ENCODE assay signal across 10 mouse cellular contexts in genomic region chr3:103129367-103130159, GRCm38 (mm10). TPM values are rescaled to one million over a fixed set of nuclear protein-coding genes. Genes with fewer than 3 reads are reported as not detected.
DNase-seq lines count a peak whose midpoint lies in the region; ATAC-seq and TF ChIP-seq lines count a peak whose summit lies in the region.
"Had no signal": no experiment of that assay in that cellular context is flagged by ENCODE, and none has a peak within 500 bp of the region (broad histone marks: within the 10 kb centered on the region; RNA-seq: fewer than 3 reads in every experiment).

No protein-coding gene starts in this region.

- H3K4me2 ChIP-seq in neural tube, embryonic 12.5 days (replicated peaks) = peak overlapping the region; percentile 14; the same call in 1 of the 2 replicates
- H3K4me2 ChIP-seq in limb, embryonic 15.5 days = no peak overlapping the region
- 0 out of 2 replicates have a peak overlapping the region, but pooled peaks have one; percentile 9 for H3K4me2 ChIP-seq in stomach, embryonic 16.5 days (ENCODE audit: low read depth, low read length)
- no peak overlapping the region for H3K4me2 ChIP-seq in midbrain, embryonic 16.5 days (ENCODE audit: low read length)

- peak overlapping the region; percentile 30; the same call in 1 of the 2 replicates for H3K9ac ChIP-seq in heart, adult 2 months (ENCODE audit: low read depth, low read length)
- no peak overlapping the region for H3K9ac ChIP-seq in neural tube, embryonic 12.5 days
- H3K9ac ChIP-seq in limb, embryonic 15.5 days = no peak overlapping the region
- no peak overlapping the region for H3K9ac ChIP-seq in stomach, embryonic 16.5 days (ENCODE audit: low read length)
- no peak overlapping the region for H3K9ac ChIP-seq in midbrain, embryonic 16.5 days (ENCODE audit: low read depth, low read length)

- H3K79me2 ChIP-seq in heart, adult 2 months (replicated peaks; ENCODE audit: control insufficient read depth, insufficient read depth, low read length) = no peaks in the 10 kb centered on the region

- no peak for TF ChIP-seq EP300 in heart, adult 2 months (IDR thresholded peaks at IDR 0.05; ENCODE audit: insufficient read depth, low read depth, low read length)

- H3K27me3 ChIP-seq in heart, adult 2 months (ENCODE audit: control insufficient read depth, insufficient read depth, low read length) = no peaks in the 10 kb centered on the region
- H3K27me3 ChIP-seq in neural tube, embryonic 12.5 days (replicated peaks) = peaks cover 12% of the 10 kb centered on the region
- H3K27me3 ChIP-seq in limb, embryonic 15.5 days = no peaks in the 10 kb centered on the region
- H3K27me3 ChIP-seq in stomach, embryonic 16.5 days (ENCODE audit: control insufficient read depth, insufficient read depth, low read length) = no peaks in the 10 kb centered on the region
- no peaks in the 10 kb centered on the region for H3K27me3 ChIP-seq in midbrain, embryonic 16.5 days (ENCODE audit: control insufficient read depth, insufficient read depth, low read depth, low read length)

- no peak for DNase-seq in heart, adult 2 months
- DNase-seq in heart, postnatal 4 days = no peak
- DNase-seq in neural tube, embryonic 10.5 days (ENCODE audit: extremely low spot score, low spot score) = no peak
- DNase-seq in left cerebral cortex, adult 8-10 months (ENCODE audit: low spot score in 2 of 2) = no peak
- DNase-seq: gastrocnemius, postnatal 25 days; right cerebral cortex, postnatal 14 days had no signal

- H3K9me3 ChIP-seq in neural tube, embryonic 12.5 days = no peaks in the 10 kb centered on the region
- no peaks in the 10 kb centered on the region for H3K9me3 ChIP-seq in limb, embryonic 15.5 days
- no peaks in the 10 kb centered on the region for H3K9me3 ChIP-seq in stomach, embryonic 16.5 days (replicated peaks; ENCODE audit: control insufficient read depth, low read length)
- H3K9me3 ChIP-seq in midbrain, embryonic 16.5 days (replicated peaks; ENCODE audit: control insufficient read depth, low read length, poor library complexity, severe bottlenecking) = no peaks in the 10 kb centered on the region

- 56% methylated on average over 8 of the region's 8 CpGs for WGBS in heart, adult 2 months
- WGBS in neural tube, embryonic 12.5 days = 88% methylated on average over 8 of the region's 8 CpGs
- WGBS in limb, embryonic 15.5 days = 67% methylated on average over 8 of the region's 8 CpGs
- whole genome bisulfite sequencing in stomach, embryonic 16.5 days = 69% methylated on average over 8 of the region's 8 CpGs
- WGBS in midbrain, embryonic 16.5 days = 86% methylated on average over 8 of the region's 8 CpGs

- no peak for TF ChIP-seq CTCF in heart, adult 2 months (IDR thresholded peaks at IDR 0.05)

- intact Hi-C loops in heart, adult 2 months (cut with DNase I) = no loop called here

- H3K36me3 ChIP-seq in heart, adult 2 months (ENCODE audit: control insufficient read depth, insufficient read depth, low read length) = no peaks in the 10 kb centered on the region; the same call in 1 of the 2 replicates
- no peaks in the 10 kb centered on the region for H3K36me3 ChIP-seq in neural tube, embryonic 12.5 days
- H3K36me3 ChIP-seq in limb, embryonic 15.5 days = peaks cover 14% of the 10 kb centered on the region
- no peaks in the 10 kb centered on the region for H3K36me3 ChIP-seq in stomach, embryonic 16.5 days (ENCODE audit: control insufficient read depth, insufficient read depth, low read length)
- no peaks in the 10 kb centered on the region for H3K36me3 ChIP-seq in midbrain, embryonic 16.5 days (ENCODE audit: control insufficient read depth, insufficient read depth, low read length)

- H3K4me1 ChIP-seq in heart, adult 2 months (ENCODE audit: control insufficient read depth, insufficient read depth, low read length) = peaks cover 8% of the 10 kb centered on the region
- peaks cover 22% of the 10 kb centered on the region for H3K4me1 ChIP-seq in neural tube, embryonic 12.5 days
- peaks cover 18% of the 10 kb centered on the region for H3K4me1 ChIP-seq in limb, embryonic 15.5 days
- peaks cover 26% of the 10 kb centered on the region for H3K4me1 ChIP-seq in stomach, embryonic 16.5 days (ENCODE audit: control insufficient read depth, insufficient read depth, low read length)
- H3K4me1 ChIP-seq in midbrain, embryonic 16.5 days (ENCODE audit: control insufficient read depth, insufficient read depth, low read length) = peaks cover 6% of the 10 kb centered on the region

- ATAC-seq in neural tube, embryonic 12.5 days (ENCODE audit: low FRiP score, low read depth) = no peak
- no peak for ATAC-seq in limb, embryonic 15.5 days (ENCODE audit: insufficient number of reproducible peaks, low FRiP score, low TSS enrichment, low read depth)
- peak; percentile 81 for ATAC-seq in stomach, embryonic 16.5 days (ENCODE audit: insufficient read depth, low FRiP score)
- no peak for ATAC-seq in midbrain, embryonic 16.5 days

- peak overlapping the region; percentile 10 for H3K27ac ChIP-seq in heart, adult 2 months
- no peak overlapping the region for H3K27ac ChIP-seq in neural tube, embryonic 12.5 days
- H3K27ac ChIP-seq in limb, embryonic 15.5 days = peak overlapping the region; percentile 65; the same call in 1 of the 2 replicates
- peak overlapping the region; percentile 73; the same call in 1 of the 2 replicates for H3K27ac ChIP-seq in stomach, embryonic 16.5 days (ENCODE audit: low read length)
- no peak overlapping the region for H3K27ac ChIP-seq in midbrain, embryonic 16.5 days (ENCODE audit: low read length)

- TF ChIP-seq POLR2A in heart, adult 2 months (IDR thresholded peaks at IDR 0.05; ENCODE audit: insufficient read depth, low read depth, low read length) = no peak

- no peak overlapping the region for H3K4me3 ChIP-seq in heart, adult 2 months
- no peak overlapping the region for H3K4me3 ChIP-seq in neural tube, embryonic 12.5 days
- H3K4me3 ChIP-seq in limb, embryonic 15.5 days = no peak overlapping the region
- no peak overlapping the region for H3K4me3 ChIP-seq in stomach, embryonic 16.5 days (replicated peaks; ENCODE audit: low read length)
- H3K4me3 ChIP-seq in midbrain, embryonic 16.5 days (ENCODE audit: low read depth, low read length) = no peak overlapping the region

RNA-seq across cellular contexts. Expression of gene Dennd2c, which starts 27.2 kb away (rescaled TPM):
- total RNA-seq in heart, adult 2 months (2021) = 1 to 10 TPM; 1.5 to 1.8 TPM
- polyA plus RNA-seq in heart, adult 2 months (2012; rRNA removed) = 0.61 and 1.3 TPM in 2 replicates
- 1 to 10 TPM; 3.6 to 4.3 TPM for total RNA-seq in heart, postnatal 4 days (2021)
- polyA plus RNA-seq in neural tube, embryonic 12.5 days (2016; fragmentation: Nextera tagmentation; extraction: Ambion mirVana) = 3.0 and 3.1 TPM in 2 replicates
- polyA plus RNA-seq in limb, embryonic 15.5 days (2015; fragmentation: Nextera tagmentation; extraction: Ambion mirVana) = 16.3 and 16.7 TPM in 2 replicates
- 9.9 and 11.0 TPM in 2 replicates for polyA plus RNA-seq in stomach, embryonic 16.5 days (2015; fragmentation: Nextera tagmentation; extraction: Ambion mirVana)
- polyA plus RNA-seq in midbrain, embryonic 16.5 days (2015; fragmentation: Nextera tagmentation; extraction: Ambion mirVana) = 1.2 and 1.5 TPM in 2 replicates
- under 1 TPM; 0.28 to 0.93 (median 0.48) TPM for total RNA-seq in left cerebral cortex, adult 8-10 months (2022)

RNA-seq across cellular contexts. Expression of gene Bcas2, which starts 41.9 kb away (rescaled TPM):
- total RNA-seq in heart, adult 2 months (2021) = 10 to 100 TPM; 47.8 to 51.1 TPM
- 20.4 and 35.6 TPM in 2 replicates for polyA plus RNA-seq in heart, adult 2 months (2012; rRNA removed)
- total RNA-seq in heart, postnatal 4 days (2021) = 10 to 100 TPM; 62.0 to 67.9 TPM
- polyA plus RNA-seq in neural tube, embryonic 12.5 days (2016; fragmentation: Nextera tagmentation; extraction: Ambion mirVana) = 215 and 218 TPM in 2 replicates
- polyA plus RNA-seq in limb, embryonic 15.5 days (2015; fragmentation: Nextera tagmentation; extraction: Ambion mirVana) = 180 and 186 TPM in 2 replicates
- polyA plus RNA-seq in stomach, embryonic 16.5 days (2015; fragmentation: Nextera tagmentation; extraction: Ambion mirVana) = 177 and 186 TPM in 2 replicates
- 243 and 253 TPM in 2 replicates for polyA plus RNA-seq in midbrain, embryonic 16.5 days (2015; fragmentation: Nextera tagmentation; extraction: Ambion mirVana)
- total RNA-seq in left cerebral cortex, adult 8-10 months (2022) = 10 to 100 TPM; 60.2 to 73.7 (median 70.6) TPM

RNA-seq across cellular contexts. Expression of gene Ampd1, which starts 55.7 kb away (rescaled TPM):
- total RNA-seq in heart, adult 2 months (2021) = not detected
- polyA plus RNA-seq in heart, adult 2 months (2012; rRNA removed) = 0.12 TPM in 1 of 2 replicates, not detected in the other
- total RNA-seq in heart, postnatal 4 days (2021) = under 1 TPM; 0.25 to 0.43 TPM
- polyA plus RNA-seq in neural tube, embryonic 12.5 days (2016; fragmentation: Nextera tagmentation; extraction: Ambion mirVana) = 0.66 and 0.88 TPM in 2 replicates
- 6.2 and 20.5 TPM in 2 replicates for polyA plus RNA-seq in limb, embryonic 15.5 days (2015; fragmentation: Nextera tagmentation; extraction: Ambion mirVana)
- polyA plus RNA-seq in stomach, embryonic 16.5 days (2015; fragmentation: Nextera tagmentation; extraction: Ambion mirVana) = 0.27 and 8.9 TPM in 2 replicates
- polyA plus RNA-seq in midbrain, embryonic 16.5 days (2015; fragmentation: Nextera tagmentation; extraction: Ambion mirVana) = 0.20 TPM in 1 of 2 replicates, not detected in the other
- total RNA-seq in left cerebral cortex, adult 8-10 months (2022) = under 1 TPM in 2 of 4 experiments, not detected in 2; 0.23 to 0.54 TPM

Comparison
In these comparisons a context has a peak if more than half of its experiments do, and no peak if none do; other contexts are left out.
1. H3K27ac ChIP-seq: peak in heart, adult 2 months (single experiment), limb, embryonic 15.5 days (single experiment) and stomach, embryonic 16.5 days (single experiment); none in neural tube, embryonic 12.5 days (single experiment) and midbrain, embryonic 16.5 days (single experiment).
2. H3K4me2 ChIP-seq: peak in neural tube, embryonic 12.5 days (single experiment) and stomach, embryonic 16.5 days (single experiment); none in limb, embryonic 15.5 days (single experiment) and midbrain, embryonic 16.5 days (single experiment).